Mouse (Mus musculus) lung, postnatal 10 days (tissue): Measurements from ENCODE around the gene Mtfp1.
A peak's percentile ranks its signal among the peaks of the same experiment; 100 is the strongest.

Experiments used
- DNase-seq: peaks from one replicate; pipeline ENCODE4 v3.0.0; 2021

Mtfp1 gene

DNA sequence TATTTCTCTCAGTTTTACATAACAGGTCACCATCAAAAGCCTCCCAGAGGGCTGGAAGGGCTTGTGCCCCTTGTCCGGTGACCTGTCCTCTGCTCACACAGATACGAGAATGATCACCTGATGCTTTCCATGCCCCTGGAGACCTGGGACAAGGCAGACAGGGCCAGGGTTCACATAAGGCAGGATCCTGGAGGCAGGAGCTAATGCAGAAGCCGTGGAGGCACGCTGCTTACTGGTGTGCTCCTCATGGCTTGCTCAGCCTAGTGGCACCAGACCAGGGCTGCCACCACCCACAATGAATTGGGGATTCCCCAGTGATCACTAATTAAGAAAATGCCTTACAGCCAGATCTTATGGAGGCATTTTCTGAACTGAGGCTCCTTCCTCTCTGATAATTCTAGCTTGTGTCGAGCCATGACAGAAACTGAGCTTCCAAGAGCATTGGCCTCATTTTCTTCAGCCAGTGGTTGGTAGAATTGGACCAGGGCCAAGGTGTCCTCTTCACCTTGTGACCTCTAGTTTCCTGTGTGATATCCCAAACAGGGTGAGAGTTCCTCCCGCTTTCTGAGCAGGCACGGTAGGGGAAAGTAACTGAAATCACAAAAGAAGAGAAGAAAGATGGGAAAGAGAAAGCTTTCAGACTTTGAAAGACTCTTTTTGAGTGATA, 16.8 kb downstream of the Mtfp1 start:
- DNase-seq = no peak

DNA sequence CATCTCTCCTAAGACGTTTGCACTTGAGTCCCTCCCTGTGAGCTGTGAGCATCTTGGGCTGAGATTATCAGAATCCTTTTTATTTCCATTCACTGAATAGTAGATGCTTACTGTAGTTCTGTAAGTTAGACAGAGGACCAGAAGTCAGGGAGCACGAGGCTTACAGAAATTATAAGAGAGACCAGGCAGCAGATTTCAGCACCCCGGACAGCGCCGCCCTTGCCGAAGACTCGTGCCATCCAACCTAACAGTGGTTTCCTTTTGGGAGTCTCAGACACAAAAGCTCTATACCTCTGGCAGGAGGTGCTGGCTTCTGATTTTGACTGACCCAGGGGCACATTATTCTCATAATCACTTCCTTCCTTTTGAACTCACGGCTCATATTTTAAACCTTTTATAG, 18.6 kb downstream of the Mtfp1 start:
- peak; percentile 62 for DNase-seq

DNA sequence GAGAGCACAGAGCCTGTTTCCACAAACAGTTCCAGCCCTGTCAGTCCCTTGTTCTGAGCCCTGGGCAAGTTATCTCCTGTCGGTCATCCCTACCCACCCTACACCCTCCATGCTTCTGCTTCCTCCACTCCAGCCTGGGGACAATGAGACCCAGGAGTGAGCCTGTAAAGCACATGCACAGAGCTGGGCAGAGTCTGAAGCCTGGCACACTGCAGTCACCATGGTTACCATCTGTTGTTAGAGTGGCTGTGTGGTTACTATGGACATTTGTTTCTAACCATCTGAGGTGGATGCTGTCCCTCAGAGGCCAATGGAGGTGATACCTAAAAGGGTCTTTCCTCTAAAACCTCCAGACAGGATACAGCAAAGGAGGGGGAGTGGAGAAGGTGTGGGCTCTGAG, 25.6 kb downstream of the Mtfp1 start:
- no peak for DNase-seq

DNA sequence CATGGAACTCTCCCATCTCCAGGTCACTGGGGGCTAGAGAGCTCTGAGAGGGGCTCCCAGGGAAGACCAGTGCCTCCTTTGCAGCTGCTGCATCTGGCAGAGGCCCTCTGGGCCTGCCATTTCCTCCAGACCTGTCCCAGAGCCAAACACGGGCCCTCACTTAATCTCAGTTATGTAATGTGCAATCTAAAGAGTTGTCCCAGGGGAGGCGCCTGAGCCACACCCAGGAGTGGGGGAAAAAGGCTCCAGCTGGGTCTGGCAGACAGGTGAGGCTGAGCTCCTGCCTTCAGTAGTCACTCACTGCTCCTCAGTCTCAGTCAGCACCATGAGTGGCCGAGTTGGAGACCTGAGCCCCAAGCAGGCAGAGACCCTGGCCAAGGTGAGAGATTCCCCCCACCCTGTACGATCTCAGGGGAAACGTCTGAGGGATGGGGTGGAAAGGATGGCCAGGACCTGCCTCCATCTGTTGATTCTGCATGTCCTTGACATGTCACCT, 30.6 kb downstream of the Mtfp1 start, which contains the start of gene Sec14l3:
Sec14l3 (plus strand) TSS at position 215 of the 496 bp plus-strand sequence.
- DNase-seq = peak; percentile 76

DNA sequence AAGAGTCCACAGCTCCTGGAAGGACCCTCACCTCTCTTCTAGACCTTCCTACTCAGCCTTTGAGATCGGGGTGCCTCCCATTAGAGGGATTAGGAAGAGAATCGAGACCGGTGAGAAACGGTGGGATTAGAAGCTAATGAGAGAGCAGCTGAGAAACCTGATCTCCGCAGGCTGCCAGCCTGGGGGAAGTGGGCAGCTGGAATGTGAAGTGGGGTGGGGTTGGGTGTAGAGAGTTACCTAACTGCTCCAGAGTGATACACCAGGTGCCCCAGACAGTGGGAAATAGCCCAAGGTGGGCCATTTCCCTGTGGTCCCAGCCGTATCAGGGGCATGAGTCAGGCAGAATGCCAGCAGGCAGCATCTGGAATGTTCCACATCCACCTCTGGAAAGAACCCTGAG, 32.3 kb downstream of the Mtfp1 start:
- DNase-seq = peak; percentile 67

DNA sequence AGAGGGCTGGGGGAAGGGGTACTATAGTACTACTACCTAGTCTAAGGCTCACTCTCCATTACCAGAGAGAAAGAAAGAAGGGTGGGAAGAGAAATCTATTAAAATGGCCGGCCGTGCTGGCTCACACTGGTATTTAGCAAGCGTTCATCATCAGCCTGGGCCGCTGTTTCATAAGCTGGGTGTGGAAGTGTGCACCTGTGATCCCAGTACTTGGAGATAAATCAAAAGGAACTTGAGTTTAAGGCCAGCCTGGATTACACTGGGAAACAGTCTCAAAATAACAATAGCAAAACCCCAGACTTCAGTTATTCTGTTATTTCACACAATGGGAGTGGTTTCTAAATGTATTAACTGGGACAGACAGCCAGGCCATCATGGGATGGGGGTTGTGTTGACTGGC, 32.7 kb downstream of the Mtfp1 start:
- DNase-seq = no peak

DNA sequence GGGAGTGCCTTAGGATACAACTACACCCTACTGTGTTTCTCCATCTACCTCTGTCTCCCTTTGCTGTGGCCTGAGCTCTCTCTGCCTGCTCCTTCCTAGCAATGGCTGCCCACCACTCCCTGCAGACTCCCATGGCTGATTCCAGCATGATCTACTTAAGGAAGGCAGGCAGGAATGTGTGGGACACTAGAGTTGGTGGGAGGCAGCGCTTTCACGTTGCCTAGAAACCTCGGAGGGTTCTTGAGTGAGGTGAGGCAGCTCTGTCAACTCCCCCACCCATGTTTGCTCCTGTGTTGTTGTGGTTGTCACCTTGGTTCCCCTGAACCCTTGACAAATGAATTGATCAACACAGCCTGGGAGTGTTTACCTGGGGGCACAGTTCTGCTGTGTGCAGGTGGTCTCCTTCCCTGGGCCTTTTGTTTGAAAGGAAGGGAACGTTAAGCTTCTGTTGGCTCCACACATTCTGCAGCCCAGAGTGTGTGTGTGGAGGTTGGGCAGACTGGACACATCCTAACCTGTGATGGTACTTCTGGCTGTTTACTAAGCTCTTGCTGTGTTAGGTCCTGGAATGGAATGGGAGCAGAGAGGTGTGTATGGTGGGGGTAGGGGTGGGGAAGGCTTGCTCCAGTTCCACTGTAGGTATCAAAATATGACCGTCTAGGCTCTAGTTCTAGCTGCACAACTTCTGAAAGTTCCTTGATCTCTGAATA, 34.2 kb downstream of the Mtfp1 start:
- peak; percentile 72 for DNase-seq

DNA sequence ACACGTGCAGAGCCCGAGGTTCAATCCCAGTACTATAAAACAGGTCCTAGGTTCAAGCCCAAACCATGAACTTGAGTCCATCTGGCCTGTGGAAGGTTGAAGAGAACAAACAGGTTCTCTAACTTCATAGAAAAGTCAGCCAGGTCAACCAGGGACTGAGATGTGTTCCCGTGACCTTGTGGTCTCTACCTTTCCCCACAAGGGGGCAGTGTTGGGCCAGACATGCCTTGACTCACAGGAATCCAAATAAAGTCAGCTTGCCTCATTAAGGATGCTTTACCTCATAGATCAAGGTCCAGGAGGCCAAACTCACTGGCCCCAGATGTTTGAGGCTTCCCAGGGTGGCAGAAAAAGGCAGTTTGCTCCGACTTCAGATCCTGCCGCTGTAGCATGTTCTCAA, 41.7 kb downstream of the Mtfp1 start:
- DNase-seq = peak; percentile 81

DNA sequence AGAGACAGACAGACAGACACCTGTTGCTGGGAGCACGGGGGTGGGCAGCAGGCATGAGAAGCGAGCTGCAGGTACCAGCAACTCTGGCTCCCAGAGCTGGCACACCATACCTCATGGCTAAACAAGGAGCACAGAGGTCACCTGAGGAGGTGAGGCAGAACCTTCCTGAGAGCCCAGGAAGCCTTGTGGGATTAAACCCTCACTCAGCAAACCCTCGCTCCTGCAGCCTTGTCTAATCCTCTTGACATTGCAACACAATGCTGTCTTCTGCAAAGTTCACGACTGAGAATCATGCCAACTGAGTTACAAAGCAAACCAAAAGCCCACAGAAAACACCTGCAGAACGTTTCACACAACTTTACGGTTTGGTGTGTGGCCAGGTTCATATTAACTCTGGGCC, 46.8 kb downstream of the Mtfp1 start:
- DNase-seq = no peak

DNA sequence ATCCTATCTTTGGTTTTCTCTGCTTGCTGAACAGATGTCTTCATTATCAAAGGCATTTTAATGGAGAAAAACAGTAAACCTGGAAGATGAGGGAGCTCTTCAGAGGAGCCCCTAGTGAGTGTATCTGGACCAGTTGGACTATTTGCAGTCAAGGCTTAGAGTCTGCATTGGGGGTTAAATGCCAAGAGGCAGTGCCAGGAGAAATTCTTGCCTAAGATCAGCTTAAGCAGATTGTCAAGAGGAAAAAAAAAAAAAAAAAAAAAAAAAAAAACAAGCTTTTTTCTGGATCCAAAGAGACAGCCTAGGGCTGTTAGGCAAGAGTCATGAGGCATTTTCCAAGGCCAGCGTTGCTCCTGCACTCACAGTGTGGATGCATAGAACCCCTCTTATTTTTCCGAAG, 47.5 kb downstream of the Mtfp1 start:
- no peak for DNase-seq

DNA sequence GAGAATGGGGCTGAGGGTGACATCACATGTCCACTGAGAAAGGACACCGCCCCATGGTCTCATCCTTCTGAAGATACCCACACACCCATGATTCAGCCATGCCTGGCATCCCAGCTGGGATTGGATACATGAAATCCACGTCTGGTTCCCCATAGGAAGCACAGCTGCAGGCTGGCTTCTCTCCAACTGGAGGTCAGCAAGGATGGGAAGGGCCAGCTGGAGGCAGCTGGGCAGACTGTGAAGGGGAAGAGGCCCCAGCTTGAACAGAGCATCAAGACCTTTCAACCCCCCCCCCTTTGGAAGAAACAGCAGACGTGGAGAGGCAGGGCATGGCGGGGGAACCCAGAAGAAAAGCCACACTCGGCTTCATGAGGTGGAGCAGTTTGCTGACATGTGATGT, 48.7 kb downstream of the Mtfp1 start:
- DNase-seq = peak; percentile 63

DNA sequence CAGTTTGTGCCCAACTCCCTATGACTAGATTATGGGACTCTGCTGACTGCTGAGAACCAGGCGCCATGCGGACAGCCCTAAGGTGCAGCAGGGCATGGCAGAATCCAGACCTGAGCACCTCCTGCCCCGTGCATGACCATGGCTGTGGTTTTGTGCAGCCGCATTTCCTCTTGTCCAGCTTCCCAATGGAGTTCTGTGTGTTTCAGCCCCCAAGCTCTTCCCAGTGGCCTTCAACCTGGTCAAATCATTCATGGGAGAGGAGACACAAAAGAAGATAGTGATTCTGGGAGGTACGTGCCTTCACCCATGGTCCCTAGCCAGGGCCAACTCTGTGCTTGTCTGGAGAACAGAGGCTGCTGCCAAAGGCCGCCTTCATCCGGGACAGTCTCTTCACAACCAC, 52.2 kb downstream of the Mtfp1 start:
- DNase-seq = no peak
